Mouse (Mus musculus) retina, adult 2 months (tissue): ENCODE measurements around the gene Sntn.

Source experiments
- DNase-seq: peaks from one replicate; pipeline ENCODE4 v3.0.0-alpha.2; 2012; ENCODE audit warnings: low read depth, low spot score

The Sntn gene

GRCm38 (mm10) chr14:13670576-13670975, at the start of gene Sntn:
Sntn (plus strand) TSS chr14:13670876.
- no peak for DNase-seq

- DNase-seq = no peak
Measured at GRCm38 (mm10) chr14:13649865-13650264, 20.8 kb upstream of the Sntn start.

GRCm38 (mm10) chr14:13651039-13651438, 19.6 kb upstream of the Sntn start:
- DNase-seq = no peak

- DNase-seq = no peak
Measured at GRCm38 (mm10) chr14:13651541-13652298, 19.0 kb upstream of the Sntn start.

GRCm38 (mm10) chr14:13686716-13687115, 16.0 kb downstream of the Sntn start:
- DNase-seq = no peak

- no peak for DNase-seq
Measured at GRCm38 (mm10) chr14:13690426-13690825, 19.8 kb downstream of the Sntn start.

- no peak for DNase-seq
Measured at GRCm38 (mm10) chr14:13732263-13732662, 61.6 kb downstream of the Sntn start.
